Mouse (Mus musculus) kidney, embryonic 16.5 days (tissue): ENCODE results near the gene Hba-a2. TPM values are rescaled to one million over a fixed set of nuclear protein-coding genes. Genes with fewer than 3 reads are reported as not detected.

ENCODE experiments used
- ATAC-seq: fragments of 200-750 bp; cut with Nextera tagmentation; 2 replicates; pipeline ENCODE4 v1.8.0; 2017; ENCODE audit warnings: moderate TSS enrichment; ENCODE audit not compliant: low FRiP score, low TSS enrichment
- H3K27ac ChIP-seq: fragments of 300-500 bp; sonication (generic); 2 replicates; pipeline ENCODE4 v1.5.1; 2014; ENCODE audit warnings: low read length
- H3K27me3 ChIP-seq: fragments of 300-500 bp; sonication (generic); 2 replicates; pipeline ENCODE4 v1.6.1; 2014; ENCODE audit warnings: low read length, control low read depth, mixed read lengths; ENCODE audit not compliant: insufficient read depth
- H3K36me3 ChIP-seq: fragments of 300-500 bp; sonication (generic); 2 replicates; pipeline ENCODE4 v1.6.1; 2014; ENCODE audit warnings: low read length, control low read depth, mixed read lengths; ENCODE audit not compliant: insufficient read depth
- H3K4me1 ChIP-seq: fragments of 300-500 bp; sonication (generic); 2 replicates; pipeline ENCODE4 v1.6.1; 2014; ENCODE audit warnings: low read length, control low read depth, mixed read lengths; ENCODE audit not compliant: insufficient read depth
- H3K4me2 ChIP-seq: fragments of 300-500 bp; sonication (generic); replicated peaks from 2 replicates; pipeline ENCODE4 v1.6.1; 2014; ENCODE audit warnings: low read depth, low read length
- H3K4me3 ChIP-seq: fragments of 300-500 bp; sonication (generic); 2 replicates; pipeline ENCODE4 v1.5.1; 2014; ENCODE audit warnings: mild to moderate bottlenecking, low read length
- H3K9ac ChIP-seq: fragments of 300-500 bp; sonication (generic); replicated peaks from 2 replicates; pipeline ENCODE4 v1.6.1; 2014; ENCODE audit warnings: low read length
- H3K9me3 ChIP-seq: fragments of 300-500 bp; sonication (generic); 2 replicates; pipeline ENCODE4 v1.6.1; 2016; ENCODE audit warnings: low read length, control low read depth
- WGBS: fragments of 180-500 bp; shearing (Covaris S2); extraction: QIAGEN DNeasy Blood & Tissue Kit; methylation state at CpG from one replicate; pipeline ENCODE4 v1.1.7; 2014; 5-methylcytosine and 5-hydroxymethylcytosine counted together
- polyA plus RNA-seq: library from polyadenylated mRNA; unstranded; fragments of >200 nt; fragmentation: Nextera tagmentation; extraction: Ambion mirVana; gene quantifications from 2 replicates; pipeline ENCODE4 v1.2.1, GENCODE M21; 2015

The Hba-a2 gene
- polyA plus RNA-seq, 1 experiment from 2014 or later: 10,418 TPM

- Histone ChIP-seq H3K9ac (no peak overlapping the region), H3K9me3 (no peaks in the 10 kb centered on the region), H3K27ac (no peak overlapping the region), H3K36me3 (no peaks in the 10 kb centered on the region), H3K4me2 (no peak overlapping the region), H3K27me3 (peaks cover 6% of the 10 kb centered on the region), H3K4me1 (peaks cover 11% of the 10 kb centered on the region), H3K4me3 (no peak overlapping the region)
- ATAC-seq: no peak
- WGBS: 78% methylated on average over 1 of the region's 1 CpGs
These were observed 10.7 kb downstream of the Hba-a2 start for GRCm38 (mm10) chr11:32307006-32307405.

- Histone ChIP-seq H3K9ac (no peak overlapping the region), H3K4me2 (no peak overlapping the region), H3K4me3 (no peak overlapping the region), H3K9me3 (no peaks in the 10 kb centered on the region), H3K27ac (no peak overlapping the region), H3K36me3 (no peaks in the 10 kb centered on the region), H3K4me1 (peaks cover 11% of the 10 kb centered on the region), H3K27me3 (no peaks in the 10 kb centered on the region)
- WGBS: 32% methylated on average over 4 of the region's 4 CpGs
- ATAC-seq: peak; percentile 65
These were observed 13.2 kb downstream of the Hba-a2 start for GRCm38 (mm10) chr11:32309446-32309845.

- peak; percentile 31; the same call in 1 of the 2 replicates for ATAC-seq
- H3K27ac ChIP-seq: no peak overlapping the region
- 74% methylated on average over 3 of the region's 3 CpGs for WGBS
- H3K4me2 ChIP-seq: no peak overlapping the region
- H3K9me3 ChIP-seq: no peaks in the 10 kb centered on the region
- no peak overlapping the region for H3K4me3 ChIP-seq
- no peaks in the 10 kb centered on the region for H3K27me3 ChIP-seq
- H3K36me3 ChIP-seq: no peaks in the 10 kb centered on the region
- H3K4me1 ChIP-seq: peaks cover 11% of the 10 kb centered on the region
- H3K9ac ChIP-seq: no peak overlapping the region
These were observed 13.6 kb downstream of the Hba-a2 start for GRCm38 (mm10) chr11:32309928-32310327.

- WGBS: 85% methylated on average over 3 of the region's 3 CpGs
- no peaks in the 10 kb centered on the region for H3K4me1 ChIP-seq
- no peak for ATAC-seq
These were observed 19.7 kb downstream of the Hba-a2 start for GRCm38 (mm10) chr11:32316009-32316408.

GRCm38 (mm10) chr11:32320507-32321195 is 24.4 kb downstream of the Hba-a2 start:
- H3K4me3 ChIP-seq: no peak overlapping the region
- H3K27ac ChIP-seq: no peak overlapping the region
- H3K27me3 ChIP-seq: no peaks in the 10 kb centered on the region
- WGBS: 69% methylated on average over 11 of the region's 11 CpGs
- no peak overlapping the region for H3K4me2 ChIP-seq
- no peak overlapping the region for H3K9ac ChIP-seq
- no peaks in the 10 kb centered on the region for H3K9me3 ChIP-seq
- ATAC-seq: no peak
- no peaks in the 10 kb centered on the region; the same call in 1 of the 2 replicates for H3K4me1 ChIP-seq
- no peaks in the 10 kb centered on the region for H3K36me3 ChIP-seq

More at GRCm38 (mm10) chr11:32316009-32316408, 19.7 kb downstream of the Hba-a2 start:
- Histone ChIP-seq H3K27me3 (no peaks in the 10 kb centered on the region), H3K9me3 (no peaks in the 10 kb centered on the region), H3K36me3 (no peaks in the 10 kb centered on the region), H3K27ac (no peak overlapping the region), H3K4me3 (no peak overlapping the region), H3K4me2 (no peak overlapping the region), H3K9ac (no peak overlapping the region)

GRCm38 (mm10) chr11:32321196-32321565 is 24.9 kb downstream of the Hba-a2 start:
- Histone ChIP-seq H3K4me3 (no peak overlapping the region), H3K27me3 (no peaks in the 10 kb centered on the region), H3K9ac (no peak overlapping the region), H3K27ac (no peak overlapping the region), H3K4me1 (no peaks in the 10 kb centered on the region; the same call in 1 of the 2 replicates), H3K9me3 (no peaks in the 10 kb centered on the region), H3K36me3 (no peaks in the 10 kb centered on the region), H3K4me2 (no peak overlapping the region)
- no peak for ATAC-seq
- 43% methylated on average over 8 of the region's 8 CpGs for WGBS

- peak; percentile 93 for ATAC-seq
- no peaks in the 10 kb centered on the region; the same call in 1 of the 2 replicates for H3K4me1 ChIP-seq
- WGBS: 6% methylated on average over 15 of the region's 15 CpGs
- H3K4me2 ChIP-seq: peak overlapping the region; percentile 52
- H3K4me3 ChIP-seq: peak overlapping the region; percentile 27
- no peaks in the 10 kb centered on the region for H3K36me3 ChIP-seq
- H3K9ac ChIP-seq: peak overlapping the region; percentile 40
- H3K27ac ChIP-seq: no peak overlapping the region
- H3K9me3 ChIP-seq: no peaks in the 10 kb centered on the region
- H3K27me3 ChIP-seq: no peaks in the 10 kb centered on the region
These were observed 28.3 kb downstream of the Hba-a2 start for GRCm38 (mm10) chr11:32324609-32325008.

GRCm38 (mm10) chr11:32331075-32331474 is 34.8 kb downstream of the Hba-a2 start:
- Histone ChIP-seq H3K27me3 (no peaks in the 10 kb centered on the region), H3K4me3 (no peak overlapping the region), H3K9ac (no peak overlapping the region), H3K4me1 (peaks cover 12% of the 10 kb centered on the region), H3K27ac (peak overlapping the region; percentile 41), H3K4me2 (no peak overlapping the region; the same call in 1 of the 2 replicates), H3K36me3 (no peaks in the 10 kb centered on the region), H3K9me3 (peaks cover 3% of the 10 kb centered on the region; the same call in 1 of the 2 replicates)
- WGBS: 23% methylated on average over 6 of the region's 6 CpGs
- peak; percentile 49; the same call in 1 of the 2 replicates for ATAC-seq

GRCm38 (mm10) chr11:32331861-32332260 is 35.6 kb downstream of the Hba-a2 start:
- H3K27ac ChIP-seq: no peak overlapping the region
- no peaks in the 10 kb centered on the region for H3K27me3 ChIP-seq
- no peak overlapping the region for H3K4me3 ChIP-seq
- no peak overlapping the region for H3K4me2 ChIP-seq
- H3K36me3 ChIP-seq: no peaks in the 10 kb centered on the region
- 67% methylated on average over 5 of the region's 5 CpGs for WGBS
- ATAC-seq: no peak
- no peak overlapping the region for H3K9ac ChIP-seq
- peaks cover 12% of the 10 kb centered on the region for H3K4me1 ChIP-seq
- peaks cover 7% of the 10 kb centered on the region; the same call in 1 of the 2 replicates for H3K9me3 ChIP-seq

- Histone ChIP-seq H3K4me1 (peaks cover 12% of the 10 kb centered on the region), H3K4me3 (no peak overlapping the region), H3K4me2 (no peak overlapping the region), H3K27me3 (no peaks in the 10 kb centered on the region), H3K9me3 (peaks cover 9% of the 10 kb centered on the region; the same call in 1 of the 2 replicates), H3K36me3 (no peaks in the 10 kb centered on the region), H3K9ac (no peak overlapping the region), H3K27ac (no peak overlapping the region)
- no peak for ATAC-seq
- 74% methylated on average over 2 of the region's 2 CpGs for WGBS
These were observed 36.9 kb downstream of the Hba-a2 start for GRCm38 (mm10) chr11:32333235-32333634.
